Mouse (Mus musculus): ENCODE results near the gene Mylk4. TPM values are rescaled to one million over a fixed set of nuclear protein-coding genes. Genes with fewer than 3 reads are reported as not detected.

The Mylk4 gene
- polyA plus RNA-seq, 1 experiment from 2014 or later, result 1.7 TPM

DNA sequence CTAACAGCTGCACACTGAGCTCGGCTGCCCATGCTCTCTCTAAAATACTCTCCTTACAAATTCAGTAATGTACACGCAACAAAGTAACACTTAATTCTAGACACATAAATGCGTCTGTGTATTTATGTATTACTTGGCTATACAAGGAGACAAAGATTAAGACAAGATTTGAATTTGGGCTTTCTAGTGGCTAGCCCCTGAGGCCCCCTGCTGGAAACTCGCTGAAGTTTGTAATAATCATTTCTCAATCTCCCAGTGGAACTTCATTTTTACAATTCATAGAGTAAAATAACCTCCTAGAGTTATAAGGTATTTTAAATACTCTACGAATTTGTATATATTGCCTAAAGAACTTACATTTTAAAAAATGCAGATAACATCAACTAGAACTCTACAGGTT lies 699 bp downstream of the Mylk4 start:
- Histone ChIP-seq H3K27me3 (ENCODE audit: control insufficient read depth, insufficient read depth, low read length) (no peaks in the 10 kb centered on the region), H3K27ac (ENCODE audit: low read length) (no peak overlapping the region), H3K4me2 (ENCODE audit: low read depth, low read length) (no peak overlapping the region), H3K4me1 (ENCODE audit: control insufficient read depth, insufficient read depth, low read length) (no peaks in the 10 kb centered on the region), H3K9ac (ENCODE audit: low read length) (no peak overlapping the region), H3K36me3 (ENCODE audit: control insufficient read depth, insufficient read depth) (no peaks in the 10 kb centered on the region), H3K9me3 (replicated peaks; ENCODE audit: control insufficient read depth, low read length) (no peaks in the 10 kb centered on the region), H3K4me3 (ENCODE audit: low read length) (no peak overlapping the region)
- 52% methylated on average over 5 of the region's 5 CpGs for WGBS
- ATAC-seq (replicated peaks; ENCODE audit: extremely low read depth, insufficient read depth, low FRiP score), result no peak

- H3K4me2 ChIP-seq (ENCODE audit: low read depth, low read length), result no peak overlapping the region
- no peak overlapping the region for H3K4me3 ChIP-seq (ENCODE audit: low read length)
- no peak for ATAC-seq (replicated peaks; ENCODE audit: extremely low read depth, insufficient read depth, low FRiP score)
- no peaks in the 10 kb centered on the region for H3K27me3 ChIP-seq (ENCODE audit: control insufficient read depth, insufficient read depth, low read length)
- no peaks in the 10 kb centered on the region for H3K36me3 ChIP-seq (ENCODE audit: control insufficient read depth, insufficient read depth)
- H3K4me1 ChIP-seq (ENCODE audit: control insufficient read depth, insufficient read depth, low read length), result peaks cover 17% of the 10 kb centered on the region
- no peak overlapping the region for H3K27ac ChIP-seq (ENCODE audit: low read length)
- H3K9ac ChIP-seq (ENCODE audit: low read length), result no peak overlapping the region
- no peaks in the 10 kb centered on the region for H3K9me3 ChIP-seq (replicated peaks; ENCODE audit: control insufficient read depth, low read length)
- WGBS, result 60% methylated on average over 3 of the region's 3 CpGs
Measured at GRCm38 (mm10) chr13:32778861-32779260, 4.9 kb downstream of the Mylk4 start.

DNA sequence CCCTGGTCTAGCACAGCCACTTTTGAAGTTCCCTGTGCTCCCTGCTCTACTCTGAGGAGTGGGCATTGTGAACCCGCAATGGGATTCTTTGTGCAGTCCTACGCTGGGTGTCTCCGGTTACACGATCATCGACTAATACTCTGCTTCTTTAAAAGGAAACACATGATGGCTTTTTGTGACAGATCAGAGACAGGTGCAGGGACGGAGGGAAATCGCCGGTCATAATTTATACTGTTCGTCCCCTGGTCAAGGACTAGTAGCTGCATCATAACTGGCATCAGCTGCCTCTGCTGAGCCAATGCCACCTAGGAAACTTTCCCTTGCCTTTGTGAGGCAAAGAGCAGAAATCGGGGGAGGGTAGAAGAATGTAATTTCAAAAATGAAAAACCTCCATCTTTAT lies 7.4 kb downstream of the Mylk4 start:
- Histone ChIP-seq H3K9me3 (replicated peaks; ENCODE audit: control insufficient read depth, low read length) (no peaks in the 10 kb centered on the region), H3K27ac (ENCODE audit: low read length) (peak overlapping the region; percentile 73), H3K4me3 (ENCODE audit: low read length) (no peak overlapping the region), H3K9ac (ENCODE audit: low read length) (peak overlapping the region; percentile 13; the same call in 1 of the 2 replicates), H3K4me1 (ENCODE audit: control insufficient read depth, insufficient read depth, low read length) (peaks cover 17% of the 10 kb centered on the region), H3K36me3 (ENCODE audit: control insufficient read depth, insufficient read depth) (no peaks in the 10 kb centered on the region), H3K27me3 (ENCODE audit: control insufficient read depth, insufficient read depth, low read length) (no peaks in the 10 kb centered on the region), H3K4me2 (ENCODE audit: low read depth, low read length) (peak overlapping the region; percentile 36)
- WGBS, result 74% methylated on average over 10 of the region's 10 CpGs
- peak; percentile 45; the same call in 1 of the 2 replicates for ATAC-seq (replicated peaks; ENCODE audit: extremely low read depth, insufficient read depth, low FRiP score)

DNA sequence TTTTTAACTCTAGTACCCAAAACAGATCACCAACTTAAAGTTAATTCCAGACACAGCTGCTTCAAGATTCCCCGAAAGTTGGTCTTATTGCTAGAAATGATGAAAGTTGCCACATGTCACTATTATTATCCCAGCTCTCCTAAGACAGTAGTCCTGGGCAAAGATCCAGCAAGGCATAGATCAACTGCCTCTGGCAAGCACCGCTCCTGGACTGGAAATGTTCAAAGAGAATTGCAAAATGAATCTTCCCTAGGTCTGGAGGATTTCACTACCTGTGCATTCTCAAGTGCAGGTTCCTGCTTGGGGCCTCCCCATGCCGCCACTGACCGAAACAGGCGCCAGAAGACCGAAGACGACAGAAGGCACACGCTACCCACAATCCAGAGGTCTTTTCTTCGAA lies 7.9 kb downstream of the Mylk4 start:
- no peak for ATAC-seq (replicated peaks; ENCODE audit: extremely low read depth, insufficient read depth, low FRiP score)
- H3K9ac ChIP-seq (ENCODE audit: low read length), result peak overlapping the region; percentile 13; the same call in 1 of the 2 replicates

GRCm38 (mm10) chr13:32769960-32770359 lies 13.8 kb downstream of the Mylk4 start:
- ATAC-seq (replicated peaks; ENCODE audit: extremely low read depth, insufficient read depth, low FRiP score), result peak; percentile 77
- no peaks in the 10 kb centered on the region for H3K36me3 ChIP-seq (ENCODE audit: control insufficient read depth, insufficient read depth)
- no peaks in the 10 kb centered on the region for H3K27me3 ChIP-seq (ENCODE audit: control insufficient read depth, insufficient read depth, low read length)
- H3K4me2 ChIP-seq (ENCODE audit: low read depth, low read length), result no peak overlapping the region
- WGBS, result 4% methylated on average over 3 of the region's 3 CpGs
- peaks cover 15% of the 10 kb centered on the region for H3K4me1 ChIP-seq (ENCODE audit: control insufficient read depth, insufficient read depth, low read length)
- H3K27ac ChIP-seq (ENCODE audit: low read length), result peak overlapping the region; percentile 51
- H3K9ac ChIP-seq (ENCODE audit: low read length), result no peak overlapping the region
- no peak overlapping the region for H3K4me3 ChIP-seq (ENCODE audit: low read length)
- no peaks in the 10 kb centered on the region for H3K9me3 ChIP-seq (replicated peaks; ENCODE audit: control insufficient read depth, low read length)

More for the DNA sequence above, 7.9 kb downstream of the Mylk4 start:
- 79% methylated on average over 9 of the region's 9 CpGs for WGBS
- H3K4me2 ChIP-seq (ENCODE audit: low read depth, low read length), result peak overlapping the region; percentile 36
- H3K4me3 ChIP-seq (ENCODE audit: low read length), result no peak overlapping the region
- H3K4me1 ChIP-seq (ENCODE audit: control insufficient read depth, insufficient read depth, low read length), result peaks cover 17% of the 10 kb centered on the region
- H3K27me3 ChIP-seq (ENCODE audit: control insufficient read depth, insufficient read depth, low read length), result no peaks in the 10 kb centered on the region
- H3K27ac ChIP-seq (ENCODE audit: low read length), result peak overlapping the region; percentile 73
- H3K36me3 ChIP-seq (ENCODE audit: control insufficient read depth, insufficient read depth), result no peaks in the 10 kb centered on the region
- H3K9me3 ChIP-seq (replicated peaks; ENCODE audit: control insufficient read depth, low read length), result no peaks in the 10 kb centered on the region

DNA sequence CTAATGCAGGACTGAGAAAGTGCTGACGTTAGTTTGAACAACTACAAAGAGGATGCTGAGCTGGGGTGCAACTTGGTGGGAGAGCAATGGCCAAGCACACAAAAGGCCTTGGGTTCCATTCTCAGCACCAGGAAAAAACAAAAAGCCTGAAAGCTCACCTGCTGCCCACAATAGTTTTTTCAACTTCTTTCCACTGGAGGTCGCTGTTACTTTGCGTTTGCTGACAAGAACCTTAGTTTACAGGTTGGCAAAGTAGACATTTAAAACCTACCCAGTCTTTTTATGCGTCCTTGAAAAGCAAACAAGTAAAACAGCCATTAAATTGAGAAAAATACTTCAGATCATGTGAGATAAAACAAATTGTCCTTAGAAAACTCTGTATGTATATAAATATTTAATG lies 15.7 kb downstream of the Mylk4 start:
- Histone ChIP-seq H3K36me3 (ENCODE audit: control insufficient read depth, insufficient read depth) (no peaks in the 10 kb centered on the region), H3K4me2 (ENCODE audit: low read depth, low read length) (no peak overlapping the region), H3K27me3 (ENCODE audit: control insufficient read depth, insufficient read depth, low read length) (no peaks in the 10 kb centered on the region), H3K9ac (ENCODE audit: low read length) (no peak overlapping the region), H3K9me3 (replicated peaks; ENCODE audit: control insufficient read depth, low read length) (no peaks in the 10 kb centered on the region), H3K27ac (ENCODE audit: low read length) (no peak overlapping the region), H3K4me3 (ENCODE audit: low read length) (no peak overlapping the region), H3K4me1 (ENCODE audit: control insufficient read depth, insufficient read depth, low read length) (peaks cover 24% of the 10 kb centered on the region)
- 13% methylated on average over 4 of the region's 4 CpGs for WGBS
- ATAC-seq (replicated peaks; ENCODE audit: extremely low read depth, insufficient read depth, low FRiP score), result no peak

DNA sequence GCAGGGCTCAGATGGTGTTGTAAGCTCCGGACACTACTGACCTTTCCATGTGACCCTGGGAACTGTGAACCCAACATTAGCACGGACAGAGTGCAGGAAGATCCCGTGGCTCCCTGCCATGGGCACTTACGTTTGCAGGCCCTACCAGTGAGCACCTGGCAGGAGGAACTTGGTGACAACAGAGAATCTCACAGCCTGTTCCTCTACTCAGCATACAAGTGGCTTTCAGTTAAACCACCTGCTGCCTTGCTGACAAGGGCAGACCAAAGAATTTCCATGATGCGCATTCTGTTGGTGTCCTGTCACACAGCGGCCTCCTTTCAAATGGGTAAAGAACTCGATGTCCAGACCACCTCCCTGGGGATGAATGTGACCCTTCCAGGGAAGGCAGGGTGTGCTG lies 19.3 kb downstream of the Mylk4 start:
- Histone ChIP-seq H3K9me3 (replicated peaks; ENCODE audit: control insufficient read depth, low read length) (no peaks in the 10 kb centered on the region), H3K4me3 (ENCODE audit: low read length) (no peak overlapping the region), H3K36me3 (ENCODE audit: control insufficient read depth, insufficient read depth) (no peaks in the 10 kb centered on the region), H3K9ac (ENCODE audit: low read length) (no peak overlapping the region), H3K27me3 (ENCODE audit: control insufficient read depth, insufficient read depth, low read length) (no peaks in the 10 kb centered on the region), H3K27ac (ENCODE audit: low read length) (peak overlapping the region; percentile 36; the same call in 1 of the 2 replicates), H3K4me2 (ENCODE audit: low read depth, low read length) (no peak overlapping the region), H3K4me1 (ENCODE audit: control insufficient read depth, insufficient read depth, low read length) (peaks cover 15% of the 10 kb centered on the region)
- 17% methylated on average over 7 of the region's 7 CpGs for WGBS
- peak; percentile 75 for ATAC-seq (replicated peaks; ENCODE audit: extremely low read depth, insufficient read depth, low FRiP score)

- peaks cover 9% of the 10 kb centered on the region for H3K4me1 ChIP-seq (ENCODE audit: control insufficient read depth, insufficient read depth, low read length)
- H3K9ac ChIP-seq (ENCODE audit: low read length), result no peak overlapping the region
- ATAC-seq (replicated peaks; ENCODE audit: extremely low read depth, insufficient read depth, low FRiP score), result no peak
- H3K4me3 ChIP-seq (ENCODE audit: low read length), result no peak overlapping the region
- no peaks in the 10 kb centered on the region for H3K36me3 ChIP-seq (ENCODE audit: control insufficient read depth, insufficient read depth)
- 60% methylated on average over 3 of the region's 3 CpGs for WGBS
- no peak overlapping the region for H3K27ac ChIP-seq (ENCODE audit: low read length)
- no peak overlapping the region for H3K4me2 ChIP-seq (ENCODE audit: low read depth, low read length)
- no peaks in the 10 kb centered on the region for H3K9me3 ChIP-seq (replicated peaks; ENCODE audit: control insufficient read depth, low read length)
- H3K27me3 ChIP-seq (ENCODE audit: control insufficient read depth, insufficient read depth, low read length), result no peaks in the 10 kb centered on the region
Measured at GRCm38 (mm10) chr13:32763141-32763540, 20.6 kb downstream of the Mylk4 start.

- no peak overlapping the region for H3K27ac ChIP-seq (ENCODE audit: low read length)
- ATAC-seq (replicated peaks; ENCODE audit: extremely low read depth, insufficient read depth, low FRiP score), result no peak
Measured at GRCm38 (mm10) chr13:32760795-32761194, 23.0 kb downstream of the Mylk4 start.

More at GRCm38 (mm10) chr13:32760795-32761194, 23.0 kb downstream of the Mylk4 start:
- H3K27me3 ChIP-seq (ENCODE audit: control insufficient read depth, insufficient read depth, low read length), result no peaks in the 10 kb centered on the region
- H3K4me3 ChIP-seq (ENCODE audit: low read length), result no peak overlapping the region
- no peak overlapping the region for H3K9ac ChIP-seq (ENCODE audit: low read length)
- no peak overlapping the region for H3K4me2 ChIP-seq (ENCODE audit: low read depth, low read length)
- H3K9me3 ChIP-seq (replicated peaks; ENCODE audit: control insufficient read depth, low read length), result no peaks in the 10 kb centered on the region
- peaks cover 9% of the 10 kb centered on the region for H3K4me1 ChIP-seq (ENCODE audit: control insufficient read depth, insufficient read depth, low read length)
- no peaks in the 10 kb centered on the region for H3K36me3 ChIP-seq (ENCODE audit: control insufficient read depth, insufficient read depth)
- 81% methylated on average over 2 of the region's 2 CpGs for WGBS
